Mouse (Mus musculus): ENCODE data around the gene Tbcd.

The Tbcd gene

GRCm38 (mm10) chr11:121451753-121452635, at the start of gene Tbcd:
Gene Tbcd, plus strand, starts transcription at chr11:121451949.
- DNase-seq, result peak; percentile 92

- DNase-seq, result no peak
Observed at GRCm38 (mm10) chr11:121407366-121408155, 44.2 kb upstream of the Tbcd start.

- DNase-seq, result no peak
Observed at GRCm38 (mm10) chr11:121414762-121415161, 37.0 kb upstream of the Tbcd start.

GRCm38 (mm10) chr11:121415351-121415750, 36.4 kb upstream of the Tbcd start:
- DNase-seq, result peak; percentile 34

GRCm38 (mm10) chr11:121417971-121418370, 33.8 kb upstream of the Tbcd start:
- no peak for DNase-seq

- DNase-seq, result no peak
Observed at GRCm38 (mm10) chr11:121418932-121419331, 32.8 kb upstream of the Tbcd start.

- no peak for DNase-seq
Observed at GRCm38 (mm10) chr11:121420379-121420778, 31.4 kb upstream of the Tbcd start.

GRCm38 (mm10) chr11:121420830-121421552, 30.8 kb upstream of the Tbcd start, which contains the start of gene Fn3krp:
Gene Fn3krp, plus strand, starts transcription at chr11:121421401.
- DNase-seq, result peak; percentile 100

GRCm38 (mm10) chr11:121421553-121422173, 30.1 kb upstream of the Tbcd start:
- peak; percentile 19 for DNase-seq

GRCm38 (mm10) chr11:121433397-121433796, 18.4 kb upstream of the Tbcd start:
- no peak for DNase-seq

- peak; percentile 87 for DNase-seq
Observed at GRCm38 (mm10) chr11:121434156-121435155, 17.3 kb upstream of the Tbcd start, which contains the start of gene Fn3k. Gene Fn3k, plus strand, starts transcription at chr11:121434913.

GRCm38 (mm10) chr11:121437236-121437635, 14.5 kb upstream of the Tbcd start:
- no peak for DNase-seq

GRCm38 (mm10) chr11:121439686-121440292, 12.0 kb upstream of the Tbcd start:
- no peak for DNase-seq

GRCm38 (mm10) chr11:121441653-121442052, 10.1 kb upstream of the Tbcd start:
- no peak for DNase-seq

GRCm38 (mm10) chr11:121442076-121442475, 9.7 kb upstream of the Tbcd start:
- DNase-seq, result no peak

- DNase-seq, result no peak
Observed at GRCm38 (mm10) chr11:121451216-121451726, 478 bp upstream of the Tbcd start.

GRCm38 (mm10) chr11:121457874-121458273, 6.1 kb downstream of the Tbcd start:
- no peak for DNase-seq

GRCm38 (mm10) chr11:121467408-121467807, 15.7 kb downstream of the Tbcd start:
- DNase-seq, result no peak

- no peak for DNase-seq
Observed at GRCm38 (mm10) chr11:121474831-121475230, 23.1 kb downstream of the Tbcd start.

- peak; percentile 83 for DNase-seq
Observed at GRCm38 (mm10) chr11:121475699-121476415, 24.1 kb downstream of the Tbcd start.

Data from lung, postnatal 14 days (tissue).